Mouse (Mus musculus) olfactory bulb, adult 2 months (tissue): ENCODE measurements around the gene Ston2. TPM values are rescaled to one million over a fixed set of nuclear protein-coding genes. Genes with fewer than 3 reads are reported as not detected.

Experiments used
- H3K27ac ChIP-seq: fragments of 200-500 bp; 2 replicates; pipeline ENCODE4 v1.5.1; 2012; ENCODE audit warnings: low read depth, low read length; ENCODE audit not compliant: insufficient read depth
- H3K4me1 ChIP-seq: fragments of 200-500 bp; 2 replicates; pipeline ENCODE4 v1.6.1; 2012; ENCODE audit warnings: low read length; ENCODE audit not compliant: control insufficient read depth, insufficient read depth
- H3K4me3 ChIP-seq: fragments of 200-500 bp; 2 replicates; pipeline ENCODE4 v1.5.1; 2012; ENCODE audit warnings: mild to moderate bottlenecking, low read depth, low read length, moderate library complexity; ENCODE audit not compliant: insufficient read depth
- CTCF ChIP-seq: fragments of 200-500 bp; IDR thresholded peaks from 2 replicates; pipeline ENCODE4 v1.5.1; 2012; ENCODE audit warnings: low read depth, mild to moderate bottlenecking, low read length, moderate library complexity; ENCODE audit not compliant: insufficient read depth
- POLR2A ChIP-seq: fragments of 200-500 bp; IDR thresholded peaks from 2 replicates; pipeline ENCODE4 v1.6.1; 2012; ENCODE audit warnings: mild to moderate bottlenecking, low read depth, low read length, moderate library complexity; ENCODE audit not compliant: insufficient read depth
- WGBS: fragments of 180-500 bp; shearing (Covaris S2); methylation state at CpG from one replicate; pipeline ENCODE4 v1.1.7; 2018; 5-methylcytosine and 5-hydroxymethylcytosine counted together
- polyA plus RNA-seq: library from polyadenylated mRNA; stranded (reverse); fragments of >200 nt; gene quantifications from 2 replicates; pipeline ENCODE4 v1.2.4, GENCODE M21; 2012; ENCODE audit warnings: low replicate concordance; ENCODE audit not compliant: missing spikeins, insufficient read depth, insufficient read length

The Ston2 gene
- polyA plus RNA-seq, 1 experiment = not detected

GRCm38 (mm10) chr12:91643221-91643620 is 145.0 kb downstream of the Ston2 start:
- no peak overlapping the region for H3K4me3 ChIP-seq
- peaks cover 10% of the 10 kb centered on the region for H3K4me1 ChIP-seq
- TF ChIP-seq CTCF (no peak), POLR2A (no peak)
- WGBS = 64% methylated on average over 7 of the region's 7 CpGs
- no peak overlapping the region for H3K27ac ChIP-seq

DNA sequence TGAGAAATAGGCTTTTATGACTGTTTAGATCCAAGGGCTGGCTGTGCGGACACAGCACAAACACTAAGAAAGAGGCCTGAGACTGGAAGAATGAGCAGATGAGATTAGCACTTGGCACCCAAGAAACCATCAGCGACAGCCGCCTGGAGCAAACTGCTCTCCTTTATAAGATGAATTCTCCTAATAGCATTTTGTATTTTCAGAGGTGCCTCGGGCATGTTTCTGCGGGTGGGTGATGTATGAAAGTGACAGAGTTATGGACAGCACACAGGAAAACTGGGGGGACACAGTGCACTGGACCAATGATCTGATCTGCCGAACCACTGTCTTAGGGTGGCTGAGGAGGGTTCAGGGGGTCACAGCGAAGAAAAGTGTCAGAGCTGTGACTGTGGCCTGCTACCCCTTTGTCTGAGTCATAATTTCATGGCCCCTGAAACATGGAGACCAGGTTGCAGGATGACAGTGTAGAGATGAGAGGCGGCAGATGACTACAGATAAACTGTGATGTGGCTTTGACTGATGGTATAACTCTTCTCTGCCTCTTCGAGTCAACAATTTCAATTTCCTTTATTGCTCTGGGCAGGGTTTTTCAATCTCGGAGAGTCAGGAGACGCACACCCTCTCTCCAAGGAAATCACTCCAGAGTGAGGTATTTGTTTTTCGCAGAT is 145.6 kb downstream of the Ston2 start:
- peaks cover 10% of the 10 kb centered on the region for H3K4me1 ChIP-seq
- no peak for TF ChIP-seq POLR2A
- TF ChIP-seq CTCF = no peak
- no peak overlapping the region for H3K27ac ChIP-seq
- WGBS = 75% methylated on average over 12 of the region's 12 CpGs
- no peak overlapping the region for H3K4me3 ChIP-seq

- H3K27ac ChIP-seq = 0 out of 2 replicates have a peak overlapping the region, but pooled peaks have one; percentile 5
- WGBS = 17% methylated on average over 13 of the region's 13 CpGs
- peak overlapping the region; percentile 15 for H3K4me3 ChIP-seq
- no peak for TF ChIP-seq CTCF
- peaks cover 10% of the 10 kb centered on the region for H3K4me1 ChIP-seq
Observed at GRCm38 (mm10) chr12:91641631-91642141, 146.5 kb downstream of the Ston2 start.

DNA sequence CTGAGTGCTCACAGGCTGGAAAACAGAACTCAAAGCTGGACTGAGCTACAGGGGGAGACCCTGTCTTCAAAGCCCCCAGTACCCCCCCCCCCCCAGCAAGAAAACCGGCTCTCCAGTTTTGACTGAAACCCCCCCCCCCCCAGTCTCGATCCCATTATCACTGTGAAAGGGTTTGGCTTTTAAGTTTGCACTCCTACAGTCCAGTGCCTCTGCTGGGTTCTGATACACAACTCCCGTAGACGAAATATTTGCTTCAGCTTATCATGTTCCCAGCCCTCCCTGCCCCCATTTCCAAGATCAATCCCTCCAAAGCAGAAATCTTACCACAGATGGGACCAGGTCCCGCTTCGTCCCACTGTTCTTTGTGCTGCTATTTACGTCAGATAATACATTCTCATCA is 147.1 kb downstream of the Ston2 start:
- Histone ChIP-seq H3K4me3 (no peak overlapping the region), H3K4me1 (peaks cover 10% of the 10 kb centered on the region), H3K27ac (no peak overlapping the region)
- WGBS = 34% methylated on average over 7 of the region's 7 CpGs
- TF ChIP-seq POLR2A = no peak
- no peak for TF ChIP-seq CTCF

GRCm38 (mm10) chr12:91640712-91641111 is 147.5 kb downstream of the Ston2 start:
- 28% methylated on average over 7 of the region's 7 CpGs for WGBS
- Histone ChIP-seq H3K27ac (no peak overlapping the region), H3K4me1 (peaks cover 10% of the 10 kb centered on the region), H3K4me3 (no peak overlapping the region)
- no peak for TF ChIP-seq POLR2A
- TF ChIP-seq CTCF = no peak

GRCm38 (mm10) chr12:91638351-91638750 is 149.8 kb downstream of the Ston2 start:
- TF ChIP-seq POLR2A = no peak
- TF ChIP-seq CTCF = no peak
- H3K4me1 ChIP-seq = peaks cover 7% of the 10 kb centered on the region
- no peak overlapping the region for H3K27ac ChIP-seq
- WGBS = 77% methylated on average over 3 of the region's 3 CpGs
- H3K4me3 ChIP-seq = no peak overlapping the region

GRCm38 (mm10) chr12:91637136-91637909 is 150.9 kb downstream of the Ston2 start:
- TF ChIP-seq POLR2A = no peak
- TF ChIP-seq CTCF = no peak
- peaks cover 7% of the 10 kb centered on the region for H3K4me1 ChIP-seq
- no peak overlapping the region for H3K4me3 ChIP-seq
- 88% methylated on average over 12 of the region's 12 CpGs for WGBS
- no peak overlapping the region for H3K27ac ChIP-seq

- Histone ChIP-seq H3K4me1 (no peaks in the 10 kb centered on the region), H3K27ac (no peak overlapping the region), H3K4me3 (no peak overlapping the region)
- 75% methylated on average over 5 of the region's 5 CpGs for WGBS
- TF ChIP-seq CTCF (no peak), POLR2A (no peak)
Observed at GRCm38 (mm10) chr12:91626482-91626881, 161.7 kb downstream of the Ston2 start.

- H3K4me3 ChIP-seq = no peak overlapping the region
- 86% methylated on average over 1 of the region's 1 CpGs for WGBS
- no peak overlapping the region for H3K27ac ChIP-seq
- TF ChIP-seq POLR2A = no peak
- H3K4me1 ChIP-seq = no peaks in the 10 kb centered on the region
Observed at GRCm38 (mm10) chr12:91625013-91625412, 163.2 kb downstream of the Ston2 start.
